Mouse (Mus musculus) T-helper 17 cell (primary cell): ENCODE measurements around the gene Col1a2.

Source experiments
- in situ Hi-C, 2 experiments: fragments of 300-600 bp; cut with MboI, MseI; formaldehyde crosslinking; loops; 1 replicate in 1 of 2; 2 replicates in 1 of 2; pipeline ENCODE4 v1.15.1; 2025; ENCODE audit warnings: high pct_unique_total_duplicates in 2 of 2

Gene Col1a2

GRCm38 (mm10) chr6:4504603-4505131 lies at the start of gene Col1a2:
Col1a2 (plus strand) TSS chr6:4504814.
- in situ Hi-C loops: no loop called here

GRCm38 (mm10) chr6:4455518-4455917 lies 49.1 kb upstream of the Col1a2 start:
- in situ Hi-C loops: no loop called here

GRCm38 (mm10) chr6:4455961-4456617 lies 48.5 kb upstream of the Col1a2 start:
- in situ Hi-C loops: no loop called here

- in situ Hi-C loops: no loop called here
Measured at GRCm38 (mm10) chr6:4456691-4457447, 47.7 kb upstream of the Col1a2 start.

GRCm38 (mm10) chr6:4457555-4457996 lies 47.0 kb upstream of the Col1a2 start:
- in situ Hi-C loops: no loop called here

GRCm38 (mm10) chr6:4465320-4465719 lies 39.3 kb upstream of the Col1a2 start:
- in situ Hi-C loops: no loop called here

- in situ Hi-C loops: no loop called here
Measured at GRCm38 (mm10) chr6:4483577-4483936, 21.1 kb upstream of the Col1a2 start.

GRCm38 (mm10) chr6:4483937-4484601 lies 20.5 kb upstream of the Col1a2 start:
- in situ Hi-C loops: no loop called here

- in situ Hi-C loops: no loop called here
Measured at GRCm38 (mm10) chr6:4488349-4488748, 16.3 kb upstream of the Col1a2 start.

GRCm38 (mm10) chr6:4488966-4489365 lies 15.6 kb upstream of the Col1a2 start:
- in situ Hi-C loops: no loop called here

GRCm38 (mm10) chr6:4489366-4490245 lies 15.0 kb upstream of the Col1a2 start:
- in situ Hi-C loops: no loop called here

GRCm38 (mm10) chr6:4493666-4494065 lies 10.9 kb upstream of the Col1a2 start:
- in situ Hi-C loops: no loop called here

GRCm38 (mm10) chr6:4496428-4496827 lies 8.2 kb upstream of the Col1a2 start:
- in situ Hi-C loops: no loop called here

- in situ Hi-C loops: no loop called here
Measured at GRCm38 (mm10) chr6:4503106-4503505, 1.5 kb upstream of the Col1a2 start.

GRCm38 (mm10) chr6:4505158-4505997 lies 764 bp downstream of the Col1a2 start:
- in situ Hi-C loops: no loop called here

- in situ Hi-C loops: no loop called here
Measured at GRCm38 (mm10) chr6:4506106-4506505, 1.5 kb downstream of the Col1a2 start.

GRCm38 (mm10) chr6:4506791-4507190 lies 2.2 kb downstream of the Col1a2 start:
- in situ Hi-C loops: no loop called here

- in situ Hi-C loops: no loop called here
Measured at GRCm38 (mm10) chr6:4507323-4507722, 2.7 kb downstream of the Col1a2 start.

- in situ Hi-C loops: no loop called here
Measured at GRCm38 (mm10) chr6:4508279-4508678, 3.7 kb downstream of the Col1a2 start.

- in situ Hi-C loops: no loop called here
Measured at GRCm38 (mm10) chr6:4509395-4509794, 4.8 kb downstream of the Col1a2 start.
